ENCODE assay signal across 8 mouse cellular contexts in genomic region chr7:112955103-112955827, GRCm38 (mm10). TPM values are rescaled to one million over a fixed set of nuclear protein-coding genes. Genes with fewer than 3 reads are reported as not detected.
DNase-seq lines count a peak whose midpoint lies in the region; ATAC-seq and TF ChIP-seq lines count a peak whose summit lies in the region.

No protein-coding gene starts in this region.

- peak; percentile 66 for ATAC-seq in granulocyte monocyte progenitor cell, adult 5-6 weeks (replicated peaks; ENCODE audit: poor library complexity, severe bottlenecking)
- peak; percentile 36; the same call in 1 of the 2 replicates for ATAC-seq in intestine, postnatal 0 days
- peak; percentile 55 for ATAC-seq in neural tube, embryonic 15.5 days (ENCODE audit: low FRiP score)

- H3K4me1 ChIP-seq in intestine, postnatal 0 days (replicated peaks; ENCODE audit: control insufficient read depth, insufficient read depth, low read length) = no peaks in the 10 kb centered on the region
- peaks cover 22% of the 10 kb centered on the region for H3K4me1 ChIP-seq in neural tube, embryonic 15.5 days

- H3K27ac ChIP-seq in intestine, postnatal 0 days (ENCODE audit: low read depth, low read length) = no peak overlapping the region
- 0 out of 2 replicates have a peak overlapping the region, but pooled peaks have one; percentile 6 for H3K27ac ChIP-seq in neural tube, embryonic 15.5 days (replicated peaks)

- H3K27me3 ChIP-seq in intestine, postnatal 0 days (replicated peaks; ENCODE audit: control insufficient read depth, insufficient read depth, low read length) = peaks cover 18% of the 10 kb centered on the region
- H3K27me3 ChIP-seq in neural tube, embryonic 15.5 days (replicated peaks) = peaks cover 53% of the 10 kb centered on the region

- peak overlapping the region; percentile 39 for H3K4me3 ChIP-seq in intestine, postnatal 0 days (ENCODE audit: low read depth, low read length)
- H3K4me3 ChIP-seq in neural tube, embryonic 15.5 days (replicated peaks) = peak overlapping the region; percentile 47

- no peaks in the 10 kb centered on the region for H3K9me3 ChIP-seq in intestine, postnatal 0 days (ENCODE audit: control insufficient read depth)
- no peaks in the 10 kb centered on the region for H3K9me3 ChIP-seq in neural tube, embryonic 15.5 days (replicated peaks)

- 6% methylated on average over 40 of the region's 40 CpGs for WGBS in intestine, postnatal 0 days
- 3% methylated on average over 40 of the region's 40 CpGs for WGBS in neural tube, embryonic 15.5 days

- DNase-seq in gastrocnemius, adult 18-20 months (ENCODE audit: low spot score) = peak; percentile 7
- DNase-seq in gastrocnemius, adult 8-10 months (ENCODE audit: low spot score in 2 of 2) = no peak
- DNase-seq in cerebellum, postnatal 4 days (ENCODE audit: low spot score in 2 of 2) = peak; percentile 18 to 20
- DNase-seq in lung, adult 18-20 months = peak; percentile 34 to 49
- DNase-seq in thymus, postnatal 14 days = no peak

- no peak overlapping the region for H3K9ac ChIP-seq in intestine, postnatal 0 days (ENCODE audit: low read depth, low read length)
- H3K9ac ChIP-seq in neural tube, embryonic 15.5 days (replicated peaks) = peak overlapping the region; percentile 42

- H3K4me2 ChIP-seq in intestine, postnatal 0 days (replicated peaks; ENCODE audit: low read depth) = peak overlapping the region; percentile 95
- peak overlapping the region; percentile 74 for H3K4me2 ChIP-seq in neural tube, embryonic 15.5 days

- no peaks in the 10 kb centered on the region for H3K36me3 ChIP-seq in intestine, postnatal 0 days (ENCODE audit: control insufficient read depth, insufficient read depth)
- no peaks in the 10 kb centered on the region for H3K36me3 ChIP-seq in neural tube, embryonic 15.5 days

- peak; percentile 63 for TF ChIP-seq CTCF in intestine, postnatal 0 days (IDR thresholded peaks at IDR 0.05; ENCODE audit: low read depth)

RNA-seq across cellular contexts. Expression of gene Rassf10, which starts 1.5 kb away (rescaled TPM):
- under 1 TPM; 0.31 to 0.32 TPM for total RNA-seq in gastrocnemius, adult 18-20 months (2021)
- total RNA-seq in gastrocnemius, adult 8-10 months (2022) = under 1 TPM; 0.19 to 0.47 (median 0.36) TPM
- not detected in 2 replicates for total RNA-seq in granulocyte monocyte progenitor cell, adult 5-6 weeks (2014; fragmentation: Nextera tagmentation)
- total RNA-seq in granulocyte monocyte progenitor cell, adult 5-6 weeks (2017) = 0.43 TPM in 1 of 2 replicates, not detected in the other
- polyA plus RNA-seq in intestine, postnatal 0 days (2015; fragmentation: Nextera tagmentation; extraction: Ambion mirVana) = 0.76 and 0.94 TPM in 2 replicates
- 3.1 and 3.6 TPM in 2 replicates for polyA plus RNA-seq in neural tube, embryonic 15.5 days (2015; fragmentation: Nextera tagmentation; extraction: Ambion mirVana)

Comparison
In these comparisons a context has a peak if more than half of its experiments do, and no peak if none do; other contexts are left out.
1. DNase-seq: peak in gastrocnemius, adult 18-20 months (single experiment), cerebellum, postnatal 4 days (2 of 2) and lung, adult 18-20 months (2 of 2); none in gastrocnemius, adult 8-10 months (0 of 2) and thymus, postnatal 14 days (single experiment).
2. Peak in every context shown above with its lines, with median percentiles within 50 percentile points of each other: ATAC-seq.